Mouse (Mus musculus) hindbrain, embryonic 16.5 days (tissue): ENCODE measurements at regions not wholly inside any gene's neighbourhood (a gene's known extent, or its start where the extent isn't known, plus 50 kb on each side); places are given as distances from the start of the nearest gene placed in this dataset.

ENCODE experiments used
- ATAC-seq: fragments of 200-750 bp; cut with Nextera tagmentation; 2 replicates; pipeline ENCODE4 v1.8.0; 2017; ENCODE audit warnings: moderate TSS enrichment, moderate library complexity
- H3K27ac ChIP-seq: fragments of 300-500 bp; sonication (generic); 2 replicates; pipeline ENCODE4 v1.5.1; 2014; ENCODE audit warnings: low read depth, mild to moderate bottlenecking, control low read depth, low read length, moderate library complexity
- H3K27me3 ChIP-seq: fragments of 300-500 bp; sonication (generic); replicated peaks from 2 replicates; pipeline ENCODE4 v1.6.1; 2014; ENCODE audit warnings: low read length; ENCODE audit not compliant: control insufficient read depth, insufficient read depth
- H3K36me3 ChIP-seq: fragments of 300-500 bp; sonication (generic); 2 replicates; pipeline ENCODE4 v1.6.1; 2014; ENCODE audit warnings: mild to moderate bottlenecking, low read length, moderate library complexity, mixed read lengths; ENCODE audit not compliant: control insufficient read depth, insufficient read depth
- H3K4me1 ChIP-seq: fragments of 300-500 bp; sonication (generic); 2 replicates; pipeline ENCODE4 v1.6.1; 2014; ENCODE audit warnings: low read depth, low read length; ENCODE audit not compliant: control insufficient read depth, insufficient read depth
- H3K4me2 ChIP-seq: fragments of 300-500 bp; sonication (generic); 2 replicates; pipeline ENCODE4 v1.6.1; 2014; ENCODE audit warnings: mild to moderate bottlenecking, low read length, control low read depth, moderate library complexity
- H3K4me3 ChIP-seq: fragments of 300-500 bp; sonication (generic); 2 replicates; pipeline ENCODE4 v1.5.1; 2014; ENCODE audit warnings: mild to moderate bottlenecking, low read length, control low read depth, moderate library complexity
- H3K9ac ChIP-seq: fragments of 300-500 bp; sonication (generic); 2 replicates; pipeline ENCODE4 v1.6.1; 2014; ENCODE audit warnings: low read depth, mild to moderate bottlenecking, control low read depth, low read length, moderate library complexity
- H3K9me3 ChIP-seq: fragments of 300-500 bp; sonication (generic); 2 replicates; pipeline ENCODE4 v1.6.1; 2014; ENCODE audit warnings: mild to moderate bottlenecking, low read length, moderate library complexity; ENCODE audit not compliant: control insufficient read depth
- WGBS: fragments of 180-500 bp; shearing (Covaris S2); extraction: QIAGEN DNeasy Blood & Tissue Kit; methylation state at CpG from one replicate; pipeline ENCODE4 v1.1.7; 2014; 5-methylcytosine and 5-hydroxymethylcytosine counted together

DNA sequence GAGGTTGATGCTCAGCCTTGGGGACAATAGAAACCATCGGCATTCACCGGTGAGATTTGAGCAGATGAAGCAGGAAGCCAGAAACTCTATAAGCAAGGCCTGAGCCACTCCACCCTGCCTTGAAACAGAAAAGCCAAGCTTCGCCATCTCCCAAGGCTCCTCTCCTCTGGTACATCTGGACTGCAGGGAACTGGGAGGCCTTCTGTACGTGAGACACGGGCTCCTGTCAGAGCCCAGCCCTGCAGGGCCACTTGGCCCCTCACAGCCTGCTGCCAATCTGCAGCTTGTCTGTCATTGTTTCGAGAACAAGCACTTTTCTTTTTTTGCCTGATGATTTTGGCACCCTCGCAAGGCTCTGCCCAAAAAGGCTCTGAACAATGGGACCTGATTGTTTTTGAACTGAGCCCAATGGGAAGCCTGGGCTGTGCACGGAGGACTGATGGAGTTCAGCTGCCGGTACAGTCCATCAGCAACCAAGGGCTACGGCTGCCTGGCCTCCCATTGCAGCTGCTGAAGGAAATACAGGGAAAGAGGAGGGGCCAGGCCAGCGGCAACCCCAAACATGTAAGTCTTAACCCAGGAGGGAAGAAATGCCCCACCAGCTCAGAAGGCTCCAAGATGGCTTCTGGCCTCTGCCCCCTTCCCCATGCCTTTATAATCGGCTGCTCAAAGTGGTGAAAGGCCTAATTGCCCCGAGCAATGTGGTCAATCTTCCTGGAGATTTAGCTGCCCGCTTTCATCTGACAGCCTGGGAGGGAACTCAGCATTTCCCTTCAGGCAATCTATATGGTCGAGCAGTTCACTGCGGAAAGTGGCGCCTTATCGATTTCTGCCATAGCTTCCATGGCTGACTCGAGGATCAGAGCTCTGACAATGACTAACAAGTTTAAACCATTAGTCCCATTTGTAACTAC lies 332.2 kb downstream of the Psat1 start:
- peaks cover 19% of the 10 kb centered on the region for H3K4me1 ChIP-seq
- H3K9ac ChIP-seq: peak overlapping the region; percentile 27; the same call in 1 of the 2 replicates
- no peak overlapping the region for H3K4me3 ChIP-seq
- H3K27ac ChIP-seq: no peak overlapping the region
- H3K36me3 ChIP-seq: no peaks in the 10 kb centered on the region
- H3K27me3 ChIP-seq: no peaks in the 10 kb centered on the region; the same call in none of the 2 replicates
- H3K9me3 ChIP-seq: no peaks in the 10 kb centered on the region
- peak overlapping the region; percentile 40 for H3K4me2 ChIP-seq
- ATAC-seq: peak; percentile 66
- WGBS: 21% methylated on average over 19 of the region's 19 CpGs

DNA sequence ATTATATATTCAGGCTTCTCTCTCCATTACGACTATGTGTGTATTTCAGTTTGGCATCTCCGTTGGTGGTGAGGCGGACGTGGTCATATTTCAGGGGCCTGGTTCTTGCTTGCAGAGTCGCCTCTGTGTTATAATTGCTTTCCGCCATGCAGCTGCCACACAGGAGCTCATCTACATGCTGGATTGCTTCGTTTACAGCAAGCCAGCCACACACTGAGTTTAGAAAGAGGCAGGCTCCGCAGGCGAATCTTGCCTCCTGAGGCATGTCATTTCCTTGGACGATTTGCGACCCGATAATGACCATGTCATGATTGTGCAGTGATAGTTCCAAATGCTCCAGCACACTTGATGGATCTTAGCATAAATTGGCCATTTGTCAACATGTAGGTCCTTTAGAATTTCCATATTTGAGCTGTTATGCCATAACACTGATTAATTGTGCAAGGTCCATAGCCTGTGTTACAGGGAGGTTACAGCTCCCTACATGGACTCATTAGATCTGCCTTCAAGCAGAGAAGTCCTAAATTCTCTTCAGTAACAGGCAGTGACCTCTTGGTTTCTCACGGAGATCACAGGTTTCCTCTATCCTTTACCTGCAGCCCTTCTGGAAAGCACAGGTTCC lies 335.9 kb downstream of the Psat1 start:
- WGBS: 23% methylated on average over 13 of the region's 13 CpGs
- H3K9ac ChIP-seq: no peak overlapping the region
- H3K4me2 ChIP-seq: peak overlapping the region; percentile 11; the same call in 1 of the 2 replicates
- no peaks in the 10 kb centered on the region for H3K36me3 ChIP-seq
- no peak overlapping the region for H3K4me3 ChIP-seq
- H3K4me1 ChIP-seq: peaks cover 15% of the 10 kb centered on the region
- H3K27me3 ChIP-seq: no peaks in the 10 kb centered on the region; the same call in none of the 2 replicates
- H3K9me3 ChIP-seq: no peaks in the 10 kb centered on the region
- H3K27ac ChIP-seq: no peak overlapping the region
- peak; percentile 78 for ATAC-seq

DNA sequence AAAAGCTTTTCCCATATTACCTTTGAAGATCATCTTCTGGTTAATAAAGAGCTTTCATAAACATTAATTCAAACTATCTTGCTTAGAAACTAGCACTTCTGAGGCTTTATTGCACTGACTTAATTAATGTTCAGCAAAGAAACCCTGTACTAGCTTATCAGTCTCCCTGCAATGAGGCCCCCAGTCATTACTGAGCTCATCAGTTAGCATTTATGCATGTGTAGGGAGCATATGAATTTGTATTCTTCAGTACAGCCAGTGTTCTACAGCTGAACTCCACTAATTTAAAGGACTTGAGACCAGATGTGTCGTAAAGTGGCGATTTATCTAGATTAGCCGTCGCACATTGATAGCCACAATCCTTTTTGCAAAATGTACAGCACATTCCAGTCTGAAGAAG lies 340.7 kb downstream of the Psat1 start:
- ATAC-seq: no peak; the same call in 1 of the 2 replicates
- H3K9ac ChIP-seq: no peak overlapping the region
- peaks cover 5% of the 10 kb centered on the region; the same call in 1 of the 2 replicates for H3K4me1 ChIP-seq
- 71% methylated on average over 4 of the region's 4 CpGs for WGBS
- H3K36me3 ChIP-seq: no peaks in the 10 kb centered on the region
- no peak overlapping the region for H3K27ac ChIP-seq
- H3K4me3 ChIP-seq: no peak overlapping the region
- no peak overlapping the region for H3K4me2 ChIP-seq
- H3K27me3 ChIP-seq: no peaks in the 10 kb centered on the region; the same call in 1 of the 2 replicates
- H3K9me3 ChIP-seq: no peaks in the 10 kb centered on the region

DNA sequence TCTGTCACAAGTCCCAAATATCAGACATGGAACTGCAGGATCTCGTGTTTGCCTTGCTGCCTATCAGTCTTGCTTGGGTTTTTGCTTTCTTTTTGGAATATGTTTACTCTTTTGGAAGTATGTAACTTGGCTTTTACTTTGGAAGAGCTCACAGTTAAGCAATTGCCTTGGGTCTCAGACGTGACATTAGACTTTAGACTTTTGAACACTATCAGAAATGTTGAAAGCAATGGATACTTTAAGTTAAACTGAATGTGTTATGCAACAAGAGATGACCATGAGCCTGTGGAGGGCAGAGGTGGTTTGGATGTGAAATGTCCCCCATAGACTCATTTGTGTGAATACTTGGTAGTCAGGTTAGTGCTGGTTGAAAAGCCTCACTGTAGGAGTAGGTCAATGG lies 354.3 kb downstream of the Psat1 start:
- no peak for ATAC-seq
- no peaks in the 10 kb centered on the region for H3K9me3 ChIP-seq
- WGBS: 76% methylated on average over 2 of the region's 2 CpGs

DNA sequence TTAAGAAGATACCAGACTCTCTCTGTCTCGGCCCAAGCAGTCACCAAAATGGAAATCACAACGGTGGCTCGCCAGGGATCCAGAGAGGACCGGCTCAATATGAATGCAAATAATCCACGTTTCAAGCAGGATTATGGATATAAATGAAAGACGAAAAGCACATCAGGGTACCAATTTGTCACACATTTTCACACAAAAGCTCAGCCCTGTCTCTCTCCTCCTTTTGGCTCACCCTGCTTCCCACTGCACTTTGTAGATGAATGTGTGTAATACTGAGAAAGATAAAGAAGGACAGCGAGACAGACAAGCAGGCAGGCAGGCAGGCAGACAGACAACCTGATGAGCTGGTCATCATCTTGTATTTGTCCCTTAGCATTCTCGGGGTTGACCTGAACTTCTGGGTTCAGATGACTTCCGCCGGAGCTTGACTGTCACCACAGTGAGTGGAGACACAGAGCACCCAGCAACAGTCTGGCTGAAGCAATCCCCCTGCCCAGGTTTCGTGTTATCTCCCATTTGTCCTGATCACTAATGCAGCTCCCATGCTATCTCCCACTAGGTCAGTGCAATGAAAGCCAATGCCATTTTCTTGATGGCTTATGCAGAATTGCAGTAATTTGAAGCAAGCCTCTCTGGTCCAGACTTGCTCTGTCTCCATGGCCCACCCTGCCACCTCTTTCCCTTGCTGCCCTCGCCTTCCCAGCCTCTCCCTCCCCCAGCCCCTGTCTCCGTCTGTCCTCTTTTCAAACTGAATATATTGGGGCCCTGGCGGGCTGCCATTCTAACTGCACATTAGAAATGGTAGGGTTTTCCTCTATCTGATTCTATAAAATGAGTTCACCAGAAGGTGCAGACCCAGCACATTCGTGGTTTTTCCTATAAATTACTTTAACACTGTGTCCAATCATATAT lies 363.1 kb downstream of the Psat1 start:
- Histone ChIP-seq H3K27ac (no peak overlapping the region), H3K36me3 (no peaks in the 10 kb centered on the region), H3K27me3 (no peaks in the 10 kb centered on the region), H3K4me1 (peaks cover 7% of the 10 kb centered on the region), H3K9ac (no peak overlapping the region; the same call in 1 of the 2 replicates), H3K4me3 (no peak overlapping the region), H3K4me2 (no peak overlapping the region), H3K9me3 (peaks cover 9% of the 10 kb centered on the region)
- peak; percentile 40; the same call in 1 of the 2 replicates for ATAC-seq
- WGBS: 23% methylated on average over 15 of the region's 15 CpGs

More for the DNA sequence above, 354.3 kb downstream of the Psat1 start:
- H3K27me3 ChIP-seq: no peaks in the 10 kb centered on the region
- H3K4me1 ChIP-seq: no peaks in the 10 kb centered on the region
- H3K4me3 ChIP-seq: no peak overlapping the region
- H3K36me3 ChIP-seq: no peaks in the 10 kb centered on the region
- no peak overlapping the region for H3K9ac ChIP-seq
- H3K27ac ChIP-seq: no peak overlapping the region
- H3K4me2 ChIP-seq: no peak overlapping the region

DNA sequence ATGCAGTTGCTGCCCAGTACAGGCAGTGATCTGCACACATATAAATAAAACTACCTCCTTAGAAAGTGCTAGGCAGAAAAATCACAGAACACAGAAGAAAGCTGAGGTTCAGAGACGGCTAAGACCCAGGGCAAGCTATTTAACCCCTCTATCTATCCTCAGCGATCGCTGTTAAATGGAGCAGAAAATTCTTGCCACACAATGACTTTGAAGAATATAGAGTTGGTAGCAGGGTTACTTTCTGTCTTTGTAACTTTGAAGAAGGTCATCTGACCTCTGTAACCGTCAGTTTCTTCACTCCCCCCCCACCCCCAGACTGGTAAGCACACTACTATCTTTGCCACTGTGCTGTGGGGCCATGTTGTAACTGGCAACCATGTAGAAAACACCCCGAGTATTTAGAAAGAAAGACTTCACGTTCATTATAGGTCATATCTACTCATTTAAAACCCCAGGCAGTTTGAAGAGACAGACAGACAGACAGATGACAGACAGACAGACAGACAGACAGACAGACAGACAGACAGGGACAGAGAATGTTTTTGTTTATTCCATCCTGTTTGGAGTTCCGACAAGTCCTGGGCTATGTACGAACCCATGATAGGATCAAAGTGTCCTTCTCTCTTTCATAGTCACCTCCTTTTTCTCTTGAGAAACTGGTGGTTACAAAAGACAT lies 363.9 kb downstream of the Psat1 start:
- 26% methylated on average over 8 of the region's 8 CpGs for WGBS
- Histone ChIP-seq H3K27ac (no peak overlapping the region), H3K4me2 (no peak overlapping the region), H3K27me3 (no peaks in the 10 kb centered on the region), H3K4me3 (no peak overlapping the region), H3K9me3 (peaks cover 9% of the 10 kb centered on the region), H3K4me1 (peaks cover 7% of the 10 kb centered on the region), H3K9ac (no peak overlapping the region), H3K36me3 (no peaks in the 10 kb centered on the region)
- ATAC-seq: no peak

DNA sequence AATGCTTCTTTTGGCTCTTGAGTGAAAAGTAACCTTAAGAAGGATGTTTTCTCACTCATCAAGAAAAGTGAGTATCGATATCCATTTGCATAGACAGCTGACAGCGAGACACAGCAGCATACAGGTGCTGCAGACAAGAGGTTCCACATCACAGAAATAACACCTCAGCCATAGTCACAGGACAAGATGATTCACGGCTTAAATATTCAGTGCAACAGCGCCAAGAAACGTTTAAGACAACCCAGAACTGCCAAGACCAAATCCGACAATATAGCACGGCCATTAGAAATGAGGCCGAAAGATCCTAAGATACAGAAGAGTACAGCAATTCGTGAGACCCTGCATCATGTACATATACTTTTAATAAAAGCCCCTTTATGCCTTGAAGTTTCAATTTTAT lies 375.9 kb downstream of the Psat1 start:
- no peak overlapping the region for H3K27ac ChIP-seq
- no peaks in the 10 kb centered on the region for H3K4me1 ChIP-seq
- H3K9me3 ChIP-seq: no peaks in the 10 kb centered on the region
- H3K9ac ChIP-seq: no peak overlapping the region
- WGBS: 86% methylated on average over 9 of the region's 9 CpGs
- H3K4me2 ChIP-seq: no peak overlapping the region
- H3K36me3 ChIP-seq: no peaks in the 10 kb centered on the region
- no peak overlapping the region for H3K4me3 ChIP-seq
- H3K27me3 ChIP-seq: no peaks in the 10 kb centered on the region
- ATAC-seq: no peak

DNA sequence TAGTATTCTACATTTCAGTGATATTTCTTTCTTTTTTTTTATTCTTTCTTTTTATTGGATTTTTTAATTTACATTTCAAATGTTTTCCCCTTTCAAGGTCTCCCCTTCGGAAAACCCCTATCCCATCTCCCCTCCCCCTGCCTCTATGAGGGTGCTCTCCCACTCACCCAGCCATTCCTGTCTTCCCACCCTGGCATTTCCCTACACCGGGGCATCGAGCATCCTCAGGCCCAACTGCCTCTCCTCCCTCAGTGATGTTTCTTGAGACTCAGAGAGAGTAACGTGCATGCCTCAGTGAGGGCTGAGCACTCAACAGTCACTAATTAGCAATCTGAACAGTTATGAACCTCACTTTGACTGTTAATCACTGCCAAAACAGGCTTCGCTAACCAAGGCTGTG lies 385.6 kb downstream of the Psat1 start:
- no peak overlapping the region for H3K9ac ChIP-seq
- no peak for ATAC-seq
- 78% methylated on average over 5 of the region's 5 CpGs for WGBS

More for the DNA sequence above, 385.6 kb downstream of the Psat1 start:
- no peak overlapping the region for H3K27ac ChIP-seq
- no peaks in the 10 kb centered on the region for H3K36me3 ChIP-seq
- H3K9me3 ChIP-seq: no peaks in the 10 kb centered on the region
- no peaks in the 10 kb centered on the region for H3K27me3 ChIP-seq
- no peaks in the 10 kb centered on the region for H3K4me1 ChIP-seq
- no peak overlapping the region for H3K4me2 ChIP-seq
- no peak overlapping the region for H3K4me3 ChIP-seq
